Mouse (Mus musculus) spleen, adult 2 months (tissue): ENCODE data around the gene Ntm. TPM values are rescaled to one million over a fixed set of nuclear protein-coding genes. Genes with fewer than 3 reads are reported as not detected.

Experiments used
- DNase-seq, 2 experiments: peaks; one replicate each; pipeline versions ENCODE4 v3.0.0 to v3.0.0-alpha.2; 2012 to 2021; ENCODE audit warnings: low spot score in 2 of 2, low read depth in 1 of 2
- H3K27ac ChIP-seq: fragments of 200-500 bp; 2 replicates; pipeline ENCODE4 v1.5.1; 2012; ENCODE audit warnings: low read length, inconsistent platforms; ENCODE audit not compliant: insufficient read depth
- H3K27me3 ChIP-seq: fragments of 200-500 bp; 2 replicates; pipeline ENCODE4 v1.6.1; 2012; ENCODE audit warnings: mild to moderate bottlenecking, moderate library complexity, low read length, inconsistent platforms; ENCODE audit not compliant: control insufficient read depth, insufficient read depth
- H3K36me3 ChIP-seq: fragments of 200-500 bp; 2 replicates; pipeline ENCODE4 v1.6.1; 2012; ENCODE audit warnings: mild to moderate bottlenecking, low read length, inconsistent platforms; ENCODE audit not compliant: control insufficient read depth, insufficient read depth
- H3K4me1 ChIP-seq: fragments of 200-500 bp; 2 replicates; pipeline ENCODE4 v1.6.1; 2011; ENCODE audit warnings: inconsistent platforms; ENCODE audit not compliant: control insufficient read depth, insufficient read depth, insufficient read length
- H3K4me3 ChIP-seq: fragments of 200-500 bp; 2 replicates; pipeline ENCODE4 v1.5.1; 2011; ENCODE audit warnings: mild to moderate bottlenecking, inconsistent platforms; ENCODE audit not compliant: insufficient read depth, insufficient read length; ENCODE audit errors: extremely low read depth
- CTCF ChIP-seq: fragments of 200-500 bp; IDR thresholded peaks from 2 replicates; pipeline ENCODE4 v1.5.1; 2011; ENCODE audit warnings: mild to moderate bottlenecking, inconsistent platforms; ENCODE audit not compliant: insufficient read depth, insufficient read length, insufficient replicate concordance; ENCODE audit errors: extremely low read depth
- POLR2A ChIP-seq: fragments of 200-500 bp; IDR thresholded peaks from 2 replicates; pipeline ENCODE4 v1.6.1; 2011; ENCODE audit warnings: low read depth, low read length, inconsistent platforms
- WGBS: fragments of 180-500 bp; shearing (Covaris S2); methylation state at CpG from one replicate; pipeline ENCODE4 v1.1.7; 2018; 5-methylcytosine and 5-hydroxymethylcytosine counted together
- polyA plus RNA-seq: library from polyadenylated mRNA; depleted of rRNA; stranded (reverse); fragments of >200 nt; gene quantifications from 2 replicates; pipeline ENCODE4 v1.2.3, GENCODE M21; 2012

The Ntm gene
- polyA plus RNA-seq, 1 experiment: 0.18 TPM

DNA sequence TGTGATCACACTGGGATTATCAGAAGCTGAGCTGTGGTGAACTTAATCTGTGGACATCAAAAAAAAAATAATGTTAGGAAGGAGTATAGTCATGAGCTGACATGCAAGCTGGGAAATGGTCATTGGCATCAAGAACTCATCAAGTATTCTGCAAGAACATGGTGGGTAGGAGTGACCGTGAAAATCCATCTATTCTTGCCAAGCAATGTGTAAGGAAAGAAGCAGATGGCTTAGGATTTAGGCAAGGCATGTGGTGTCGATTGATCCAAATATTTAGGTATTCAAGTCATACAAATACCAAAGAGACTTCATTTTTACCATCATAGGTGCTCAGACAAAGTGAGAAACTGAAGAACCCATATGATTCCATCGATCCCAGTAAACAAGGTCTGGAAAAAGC, 946.1 kb downstream of the Ntm start:
- Histone ChIP-seq H3K27me3 (no peaks in the 10 kb centered on the region), H3K36me3 (no peaks in the 10 kb centered on the region), H3K4me1 (no peaks in the 10 kb centered on the region), H3K4me3 (no peak overlapping the region), H3K27ac (no peak overlapping the region)
- 74% methylated on average over 3 of the region's 3 CpGs for WGBS
- no peak for DNase-seq
- no peak for TF ChIP-seq CTCF
- TF ChIP-seq POLR2A: no peak

DNA sequence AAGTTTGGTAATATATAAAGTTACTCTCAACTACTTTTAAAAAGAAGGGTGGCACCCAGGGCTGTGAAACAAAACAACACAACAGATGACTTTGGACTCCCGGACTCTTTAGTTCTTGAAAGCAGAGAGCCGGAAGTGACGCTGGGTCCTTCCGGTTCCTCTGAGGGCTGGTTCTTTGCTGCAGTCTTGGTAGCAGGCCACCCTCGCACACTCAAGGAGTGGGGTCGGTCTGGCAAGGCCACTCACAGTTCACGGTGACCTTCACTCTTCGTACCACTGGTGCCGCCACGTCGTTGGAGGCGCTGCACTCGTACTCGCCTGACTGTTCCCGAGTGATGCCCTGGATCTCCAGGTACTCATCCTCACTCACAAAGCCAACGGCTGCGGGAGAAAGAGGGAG, 949.1 kb downstream of the Ntm start:
- TF ChIP-seq CTCF: no peak
- no peak for TF ChIP-seq POLR2A
- DNase-seq: no peak
- WGBS: 91% methylated on average over 17 of the region's 17 CpGs
- Histone ChIP-seq H3K4me1 (no peaks in the 10 kb centered on the region), H3K4me3 (no peak overlapping the region), H3K36me3 (no peaks in the 10 kb centered on the region), H3K27me3 (no peaks in the 10 kb centered on the region), H3K27ac (no peak overlapping the region)

- no peak overlapping the region for H3K27ac ChIP-seq
- 90% methylated on average over 6 of the region's 6 CpGs for WGBS
- no peaks in the 10 kb centered on the region for H3K4me1 ChIP-seq
- H3K27me3 ChIP-seq: no peaks in the 10 kb centered on the region
- TF ChIP-seq CTCF: no peak
- no peak for TF ChIP-seq POLR2A
- H3K4me3 ChIP-seq: no peak overlapping the region
- H3K36me3 ChIP-seq: no peaks in the 10 kb centered on the region
- no peak for DNase-seq
Measured at GRCm38 (mm10) chr9:29012541-29012940, 950.4 kb downstream of the Ntm start.

DNA sequence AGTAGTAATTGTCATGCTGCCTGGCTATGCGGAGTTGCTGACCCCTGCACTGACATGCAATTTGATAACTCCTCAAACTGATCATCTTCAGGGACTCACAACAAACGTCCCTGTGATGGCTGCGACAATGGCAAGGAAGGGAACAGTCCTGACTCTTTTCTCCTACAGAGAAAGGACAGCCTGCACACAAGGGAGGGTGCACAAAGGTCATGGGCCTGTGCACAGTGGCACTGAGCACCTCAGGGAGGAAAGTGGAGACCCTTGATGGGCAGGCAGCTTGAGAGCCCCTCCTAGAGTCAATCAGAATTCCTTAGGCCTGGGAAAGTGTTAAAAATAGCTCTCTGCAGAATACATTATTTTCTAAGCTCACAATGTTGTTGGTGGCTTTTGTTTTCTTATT, 951.5 kb downstream of the Ntm start:
- no peaks in the 10 kb centered on the region for H3K4me1 ChIP-seq
- 70% methylated on average over 3 of the region's 3 CpGs for WGBS
- TF ChIP-seq CTCF: no peak
- H3K27ac ChIP-seq: no peak overlapping the region
- no peaks in the 10 kb centered on the region for H3K36me3 ChIP-seq
- DNase-seq: no peak
- H3K27me3 ChIP-seq: no peaks in the 10 kb centered on the region
- H3K4me3 ChIP-seq: no peak overlapping the region

GRCm38 (mm10) chr9:29004534-29004933, 958.4 kb downstream of the Ntm start:
- DNase-seq: no peak
- WGBS: 87% methylated on average over 7 of the region's 7 CpGs
- TF ChIP-seq CTCF (no peak), POLR2A (no peak)

DNA sequence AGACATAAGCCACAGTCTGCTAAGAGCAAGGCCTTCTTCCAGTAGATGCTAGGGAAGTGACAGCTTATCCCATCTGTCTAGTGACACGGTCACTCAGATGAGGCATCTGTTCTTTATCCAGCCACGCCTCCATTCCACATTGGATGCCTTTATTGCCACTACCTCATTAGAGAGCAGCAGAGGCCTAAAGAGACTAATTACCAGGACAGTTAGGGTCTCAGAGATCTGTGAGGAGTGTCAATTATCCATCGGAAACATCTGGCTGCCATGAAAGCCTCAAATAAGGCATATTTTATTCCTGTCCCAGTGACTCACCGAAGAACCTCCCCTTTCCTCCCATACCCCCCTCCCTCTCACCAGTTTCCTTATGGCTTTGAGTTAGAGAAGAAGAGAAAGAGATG, 963.0 kb downstream of the Ntm start:
- H3K36me3 ChIP-seq: no peaks in the 10 kb centered on the region
- TF ChIP-seq POLR2A (no peak), CTCF (no peak)
- no peak overlapping the region for H3K27ac ChIP-seq
- no peaks in the 10 kb centered on the region for H3K27me3 ChIP-seq
- H3K4me1 ChIP-seq: no peaks in the 10 kb centered on the region
- no peak for DNase-seq
- no peak overlapping the region for H3K4me3 ChIP-seq
- 37% methylated on average over 4 of the region's 4 CpGs for WGBS

More at GRCm38 (mm10) chr9:29004534-29004933, 958.4 kb downstream of the Ntm start:
- Histone ChIP-seq H3K27ac (no peak overlapping the region), H3K4me1 (no peaks in the 10 kb centered on the region), H3K4me3 (no peak overlapping the region), H3K27me3 (no peaks in the 10 kb centered on the region), H3K36me3 (no peaks in the 10 kb centered on the region)

GRCm38 (mm10) chr9:28977275-28977674, 985.7 kb downstream of the Ntm start:
- Histone ChIP-seq H3K27me3 (no peaks in the 10 kb centered on the region), H3K4me3 (no peak overlapping the region), H3K4me1 (no peaks in the 10 kb centered on the region), H3K27ac (no peak overlapping the region), H3K36me3 (no peaks in the 10 kb centered on the region)
- no peak for DNase-seq
- no peak for TF ChIP-seq CTCF
- no peak for TF ChIP-seq POLR2A
- whole genome bisulfite sequencing: 66% methylated on average over 1 of the region's 1 CpGs
